Mouse (Mus musculus) lung, postnatal 4 days (tissue): ENCODE results near the gene Tuba4a.

Experiments
- DNase-seq, 2 experiments: peaks; one replicate each; pipeline ENCODE4 v3.0.0; 2021

Tuba4a gene

DNA sequence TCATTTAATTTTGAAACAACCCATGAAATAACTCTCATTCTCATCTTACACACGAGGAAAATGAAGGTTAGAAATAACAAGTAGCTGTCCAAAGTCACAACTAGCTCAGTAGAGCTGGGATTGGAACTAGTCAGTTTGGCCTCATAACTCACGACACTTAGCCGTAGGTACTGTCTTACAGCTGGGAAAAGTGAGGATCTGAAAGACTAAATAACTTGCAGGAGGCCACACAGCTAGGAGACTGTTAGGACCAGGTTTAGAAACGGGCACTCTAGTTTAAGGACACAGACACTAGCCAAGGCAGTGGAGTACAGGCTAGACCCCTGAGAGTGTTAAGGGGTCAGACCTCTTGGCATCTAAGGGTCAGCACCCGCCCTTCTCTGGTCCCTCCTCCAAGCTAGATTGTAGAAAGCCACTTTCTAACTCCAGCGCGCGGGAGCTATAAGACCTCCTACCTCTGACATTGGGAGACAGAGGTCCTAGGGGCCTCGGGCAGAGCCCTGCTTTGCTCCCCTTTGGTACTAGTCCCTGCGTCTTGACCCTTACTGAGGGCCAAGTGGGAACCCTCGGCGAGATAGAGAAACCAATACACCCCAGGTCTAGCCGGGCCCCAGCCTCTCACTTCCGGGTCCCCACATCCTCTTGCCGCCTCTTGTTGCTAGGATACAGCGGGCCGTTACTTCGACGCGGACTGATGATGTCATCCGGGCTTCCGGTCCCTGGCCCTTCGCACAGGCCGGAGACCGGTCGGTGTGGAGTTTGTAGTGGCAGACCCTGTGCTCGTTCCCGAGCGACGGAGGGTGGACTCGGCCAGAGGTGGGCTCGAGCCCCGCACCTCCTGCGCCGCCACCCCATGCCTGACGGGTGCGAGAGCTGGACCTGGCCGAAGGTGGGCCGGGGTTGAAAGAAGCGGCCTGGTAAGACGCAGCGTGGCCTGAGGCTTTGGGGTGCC, 9.3 kb downstream of the Tuba4a start, which contains the start of the genes Glb1l and Stk16:
Glb1l (minus strand) TSS at position 678 of the 952 bp plus-strand sequence.
Stk16 (plus strand) TSS at position 703 of the 952 bp plus-strand sequence.
- DNase-seq = peak; percentile 97

DNA sequence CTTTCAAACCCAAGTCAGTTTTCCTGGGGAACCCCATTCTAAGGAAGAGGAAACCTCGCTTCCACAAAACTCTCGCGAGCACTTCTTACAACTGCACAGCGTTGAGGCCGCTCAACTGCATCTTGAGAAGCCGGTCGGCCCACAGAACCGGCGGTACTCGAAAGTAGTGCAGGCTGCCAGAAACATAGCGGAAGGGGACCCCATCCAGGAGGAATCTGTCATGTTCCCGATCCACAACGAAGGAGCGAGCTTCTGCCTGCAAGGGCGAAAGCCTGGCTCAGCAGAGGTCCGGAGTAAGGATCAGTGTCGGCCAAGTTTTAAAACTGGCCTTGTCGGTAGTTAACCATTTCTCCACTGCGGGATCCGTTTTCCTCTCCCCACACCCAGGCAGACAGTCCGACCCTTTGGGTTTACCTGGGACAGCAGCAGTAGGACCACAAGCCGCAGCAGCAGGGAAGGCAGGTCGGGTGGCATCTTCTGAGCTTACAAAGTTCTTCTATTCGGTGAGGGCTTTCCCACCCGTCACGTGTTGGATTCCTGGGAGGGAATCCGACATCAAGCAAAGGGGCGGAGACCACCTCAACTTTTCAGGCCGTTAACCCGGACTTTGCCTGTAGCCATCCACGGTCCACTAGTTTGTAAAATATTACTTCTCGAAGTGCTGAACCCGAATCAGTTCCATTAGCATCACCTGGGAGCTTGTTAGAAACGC, 10.5 kb downstream of the Tuba4a start:
- peak; percentile 65 to 66 for DNase-seq

- DNase-seq = no peak
These were observed 18.4 kb downstream of the Tuba4a start for GRCm38 (mm10) chr1:75201236-75201635.

DNA sequence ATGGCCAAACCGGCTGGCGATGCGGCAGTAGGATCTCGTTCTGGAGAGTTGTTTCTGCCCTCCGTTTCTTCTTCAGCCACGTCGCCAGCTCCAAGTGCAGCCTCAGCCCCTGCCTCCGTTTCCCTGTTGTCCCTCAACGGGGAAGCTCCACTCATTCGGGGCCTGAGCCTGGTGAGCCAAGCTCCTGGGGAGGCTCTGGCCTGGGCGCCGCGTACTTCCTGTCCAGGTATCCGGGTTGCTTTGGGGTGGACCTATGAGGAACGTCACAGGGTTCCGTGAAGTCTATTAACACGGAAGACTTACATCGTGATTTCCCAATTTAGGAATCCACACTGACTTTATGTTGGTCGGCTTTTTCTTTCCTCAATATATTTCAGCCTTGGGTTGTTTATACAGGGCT, 27.2 kb downstream of the Tuba4a start:
- peak; percentile 57 to 61 for DNase-seq

- peak; percentile 95 to 98 for DNase-seq
These were observed 27.9 kb downstream of the Tuba4a start, which contains the start of the genes Ankzf1 and Atg9a for GRCm38 (mm10) chr1:75191622-75192402. Gene Ankzf1 (plus strand): TSS chr1:75192151. Gene Atg9a (minus strand): TSS chr1:75192196.

- no peak for DNase-seq
These were observed 28.4 kb downstream of the Tuba4a start for GRCm38 (mm10) chr1:75191258-75191621.

DNA sequence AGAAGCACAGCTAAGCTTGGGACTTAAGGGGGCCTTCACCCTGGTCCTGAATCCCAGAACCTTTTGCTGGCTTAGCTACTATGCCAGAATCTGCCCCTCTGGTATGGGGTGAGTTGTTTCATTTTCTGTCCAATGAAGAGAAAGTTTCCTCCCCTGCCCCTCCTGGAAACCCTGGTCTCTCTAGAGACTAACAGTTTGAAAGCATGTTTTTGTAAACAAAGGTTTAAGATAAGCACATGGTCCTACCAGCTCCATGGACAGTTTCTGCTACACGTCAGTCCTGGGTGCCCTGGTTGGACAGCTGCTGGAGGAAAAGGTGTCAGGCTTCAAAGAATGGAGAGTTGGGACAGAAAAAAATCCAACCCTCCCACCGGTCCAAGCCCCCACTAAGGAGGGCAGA, 29.1 kb downstream of the Tuba4a start:
- no peak for DNase-seq

DNA sequence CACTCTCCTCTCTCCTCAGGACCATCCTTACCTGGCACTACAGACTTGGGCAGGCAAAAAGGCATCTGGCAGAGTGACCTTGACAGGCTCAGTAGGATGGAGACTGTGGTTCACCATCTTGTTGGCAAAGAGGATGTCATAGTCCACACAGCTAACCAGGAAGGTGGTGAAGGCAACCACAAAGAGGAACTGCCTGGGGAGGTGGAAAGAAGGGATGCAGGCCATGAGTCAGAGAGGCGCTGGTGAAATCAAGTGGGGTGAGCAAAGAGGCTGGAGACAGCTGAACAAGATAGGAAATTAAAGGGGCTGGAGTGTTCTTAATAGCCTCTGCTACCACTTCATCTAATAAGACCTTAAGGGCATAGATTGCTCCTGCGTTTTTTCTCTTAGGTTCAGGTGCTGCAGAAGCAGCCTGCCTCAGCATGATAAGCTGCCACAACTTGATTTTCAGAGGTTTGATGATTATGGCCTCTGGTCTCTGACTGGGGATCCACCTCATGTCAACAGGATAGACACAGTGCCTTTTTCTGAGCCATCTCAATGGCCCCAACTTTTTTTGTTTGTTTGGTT, 31.7 kb downstream of the Tuba4a start:
- peak in 1 of 2 experiments; percentile 32 for DNase-seq

DNA sequence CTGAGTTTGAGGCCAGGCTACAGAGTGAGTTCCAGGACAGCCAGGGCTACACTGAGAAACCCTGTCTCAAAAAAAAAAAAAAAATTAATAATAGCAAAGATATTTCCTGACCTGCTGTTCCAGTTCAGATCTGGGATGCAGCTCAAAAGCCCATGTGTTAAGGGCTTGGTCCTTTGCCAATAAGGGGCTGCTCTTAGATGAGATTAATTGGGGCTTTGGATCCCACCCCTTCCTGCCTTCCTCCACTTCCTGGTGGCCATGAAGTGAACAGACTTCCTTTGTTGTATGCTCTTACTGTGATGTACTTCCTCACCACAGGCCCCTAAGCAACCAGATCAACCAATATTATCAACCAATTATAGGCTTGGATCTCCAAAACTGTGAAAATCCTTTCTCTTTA, 32.5 kb downstream of the Tuba4a start:
- no peak for DNase-seq

DNA sequence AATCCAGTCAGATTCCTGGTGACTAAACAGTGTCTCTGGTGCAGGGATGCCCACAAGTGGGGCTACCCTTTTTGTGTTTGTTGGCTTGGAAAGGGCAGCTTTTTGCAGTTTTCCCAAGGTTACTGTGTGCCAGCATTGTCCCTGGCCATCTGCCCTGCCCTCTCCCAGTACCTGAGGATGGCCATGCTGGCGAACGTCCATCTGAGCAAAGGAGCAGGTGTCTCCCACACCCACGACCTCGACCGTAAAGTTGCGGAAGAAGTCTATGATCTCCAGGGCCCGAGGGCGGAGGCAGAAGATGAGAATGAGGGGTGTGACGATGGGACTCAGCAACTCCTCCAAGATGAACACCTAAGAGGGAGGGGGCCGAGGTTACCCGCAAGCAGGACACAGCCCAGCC, 34.2 kb downstream of the Tuba4a start:
- no peak for DNase-seq

DNA sequence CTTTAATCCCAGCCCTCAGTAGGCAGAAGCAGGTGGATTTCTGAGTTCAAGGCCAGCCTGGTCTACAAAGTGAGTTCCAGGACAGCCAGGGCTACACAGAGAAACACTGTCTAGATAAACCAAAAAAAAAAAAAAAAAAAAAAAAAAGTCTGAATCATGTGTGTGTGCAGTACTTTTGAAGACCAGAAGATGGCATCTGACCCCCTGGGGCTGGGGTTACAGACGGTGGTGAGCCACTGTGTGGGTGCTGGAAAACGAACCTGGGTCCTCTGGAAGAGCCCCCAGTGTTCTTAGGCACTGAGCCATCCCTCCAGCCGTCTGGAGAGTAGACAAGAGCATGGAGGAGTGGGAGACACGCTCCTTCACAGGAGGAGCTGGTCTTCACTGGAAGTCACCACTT, 37.5 kb downstream of the Tuba4a start:
- DNase-seq = no peak

DNA sequence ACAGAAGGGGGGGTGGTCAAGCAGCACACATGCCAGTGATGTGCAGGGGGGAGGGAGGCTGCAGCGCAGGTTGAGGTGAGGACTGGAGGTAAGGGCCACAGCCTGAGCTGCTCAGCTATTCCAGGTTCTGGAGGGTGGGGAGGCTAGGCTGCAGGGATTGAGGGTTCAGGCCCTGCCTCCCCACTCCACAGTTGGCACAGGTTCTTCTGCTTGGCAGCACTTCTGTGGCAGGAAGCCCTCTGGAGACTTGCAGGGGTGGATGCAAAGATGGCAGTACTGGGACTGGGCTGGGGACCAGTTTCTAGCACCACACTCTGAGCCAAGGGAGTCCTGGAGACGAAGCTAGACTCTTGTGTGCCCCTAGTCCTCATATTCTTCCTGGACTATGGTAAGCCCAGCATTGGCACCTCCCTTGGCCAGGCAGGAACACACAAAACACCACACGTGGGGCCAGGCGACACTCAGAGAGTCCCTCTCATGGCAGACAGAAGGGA, 38.2 kb downstream of the Tuba4a start:
- no peak for DNase-seq

GRCm38 (mm10) chr1:75180741-75181140, 38.9 kb downstream of the Tuba4a start:
- DNase-seq = no peak

DNA sequence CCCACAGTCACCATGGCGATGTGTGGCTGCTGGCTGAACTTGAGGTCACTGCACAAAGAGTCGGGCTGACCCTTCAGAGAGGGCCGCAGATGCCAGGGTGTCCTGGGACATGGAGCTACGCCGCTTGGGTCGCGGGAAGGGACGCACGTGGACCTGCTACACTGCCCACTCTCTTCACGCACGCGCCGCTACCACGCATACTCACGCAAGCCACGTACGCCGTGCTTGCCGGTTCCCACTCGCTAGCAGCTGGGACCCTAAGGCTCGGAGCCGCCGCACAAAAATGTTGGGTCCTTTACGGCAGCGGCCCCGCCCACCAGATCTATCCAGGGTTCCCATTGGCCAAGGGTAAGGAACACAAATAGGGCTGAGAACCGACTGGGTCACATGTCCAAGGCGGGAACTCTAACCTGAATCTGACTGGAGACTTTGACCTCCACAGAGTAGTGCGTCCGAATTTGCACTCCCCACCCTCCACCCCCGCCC, 39.5 kb downstream of the Tuba4a start, which contains the start of gene Abcb6:
Abcb6 (minus strand) TSS at position 288 of the 486 bp plus-strand sequence.
- DNase-seq = peak; percentile 88 to 92

DNA sequence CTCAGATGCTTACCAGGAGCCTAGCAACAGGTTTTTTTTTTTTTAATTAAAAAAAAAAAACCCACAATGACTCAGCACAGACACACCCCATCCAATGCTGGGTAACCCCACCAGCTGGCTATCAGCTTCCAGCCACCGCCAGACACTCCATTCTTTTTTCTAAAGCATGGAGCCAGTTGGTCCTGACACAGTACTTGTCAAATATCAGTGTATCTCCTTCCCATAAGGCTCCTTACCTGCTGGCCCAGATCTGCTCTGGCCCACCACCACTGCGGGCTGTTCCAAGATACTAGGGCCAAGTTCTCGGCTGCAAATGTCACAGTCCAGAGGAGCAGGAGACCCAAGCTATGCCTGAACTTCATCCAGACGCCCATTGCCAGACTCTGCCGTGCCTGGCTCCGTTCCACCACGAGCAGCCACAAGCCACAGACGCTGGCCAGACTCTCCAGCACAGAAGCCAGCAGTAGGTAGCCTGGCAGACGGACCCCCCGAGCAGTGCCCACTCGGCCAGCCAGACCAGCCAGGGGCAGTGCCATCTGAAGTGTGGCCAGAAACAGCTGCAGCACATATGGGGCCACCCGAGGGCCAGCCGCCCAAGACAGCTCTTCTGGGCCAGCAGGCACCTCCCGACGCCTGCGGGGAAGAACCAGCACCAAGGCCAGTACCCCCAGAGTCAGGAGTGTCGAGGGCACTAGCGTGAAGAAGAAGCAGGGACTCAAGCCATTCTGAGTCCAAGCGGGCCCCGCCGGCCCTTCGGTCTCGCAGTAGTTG, 40.1 kb downstream of the Tuba4a start:
- no peak for DNase-seq

DNA sequence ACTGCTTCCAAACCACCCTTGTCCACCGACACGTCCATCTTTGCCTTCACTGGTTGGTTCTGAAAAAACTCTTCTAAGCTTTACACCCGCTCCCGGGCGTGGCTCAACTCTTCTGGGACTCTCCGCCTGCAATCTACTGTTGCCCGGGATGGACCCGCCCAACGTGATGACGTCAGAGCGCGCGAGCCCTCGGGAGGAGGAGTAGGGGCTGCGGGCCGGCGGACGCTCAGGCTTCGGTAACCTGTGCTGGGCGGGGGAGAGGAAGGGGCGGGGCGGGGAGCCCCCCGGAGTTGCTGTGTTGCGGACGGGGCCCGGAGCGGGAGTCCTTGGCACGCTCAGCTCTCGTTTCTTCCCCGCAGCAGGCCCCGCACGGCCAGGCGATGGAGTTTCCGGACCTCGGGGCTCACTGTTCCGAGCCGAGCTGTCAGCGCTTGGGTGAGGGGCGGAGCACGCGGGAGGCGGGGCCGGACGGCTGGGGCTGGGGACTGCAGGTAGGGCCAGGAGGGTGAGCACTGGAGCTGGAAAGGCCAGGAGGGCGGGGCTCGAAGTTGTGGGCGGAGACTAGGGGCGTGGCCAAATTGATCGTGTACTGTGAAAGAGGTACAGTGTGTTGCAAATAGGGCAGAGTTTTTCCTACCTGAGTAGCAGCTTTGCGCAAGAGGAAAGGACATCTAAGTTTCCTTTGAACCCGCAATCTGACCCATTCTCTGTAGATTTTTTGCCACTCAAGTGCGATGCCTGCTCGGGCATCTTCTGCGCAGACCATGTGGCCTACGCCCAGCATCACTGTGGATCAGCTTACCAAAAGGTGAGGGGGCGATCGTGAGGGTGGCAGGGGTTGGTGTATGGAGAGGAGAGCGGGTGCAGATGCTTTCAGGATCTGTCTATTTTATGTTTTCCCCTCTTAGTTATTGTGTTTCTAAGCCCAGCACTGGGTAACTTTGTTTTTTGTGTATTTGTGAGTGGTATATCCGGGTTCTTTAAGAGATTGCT, 50.9 kb downstream of the Tuba4a start, which contains the start of gene Zfand2b:
Zfand2b (plus strand) TSS at position 175 of the 993 bp plus-strand sequence.
- peak; percentile 97 to 98 for DNase-seq

DNA sequence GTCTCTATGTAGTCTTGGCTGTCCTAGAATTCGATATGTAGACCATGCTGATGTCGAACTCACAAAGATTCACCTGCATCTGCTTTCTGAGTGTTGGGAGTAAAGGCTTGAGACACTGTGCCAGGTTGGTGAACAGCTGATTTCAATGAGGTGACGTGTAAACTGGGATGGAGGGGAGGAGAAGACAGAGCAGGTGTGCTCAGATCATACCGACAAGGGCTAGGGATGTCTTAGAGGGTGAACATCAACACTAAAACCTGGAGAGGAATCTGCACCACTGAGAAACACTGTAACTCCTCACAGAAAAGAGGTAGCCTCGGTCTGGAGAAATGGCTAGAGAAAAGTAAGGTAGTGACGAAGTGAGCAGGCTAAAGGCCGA, 51.6 kb downstream of the Tuba4a start:
- DNase-seq = no peak
